Mouse (Mus musculus): ENCODE results near the gene Npepl1.

GRCm38 (mm10) chr2:174116929-174117328 is 6.8 kb downstream of the Npepl1 start:
- TF ChIP-seq POLR2A (IDR thresholded peaks at IDR 0.05; ENCODE audit: low read depth, low read length) = no peak
- TF ChIP-seq CTCF (IDR thresholded peaks at IDR 0.05; ENCODE audit: extremely low read depth, insufficient read depth, insufficient read length, insufficient replicate concordance) = no peak

Data from spleen, adult 2 months (tissue).